Comparison of ENCODE assay signal across 8 mouse cellular contexts in genomic region chr4:155783486-155784080, GRCm38 (mm10). TPM values are rescaled to one million over a fixed set of nuclear protein-coding genes. Genes with fewer than 3 reads are reported as not detected.
DNase-seq lines count a peak whose midpoint lies in the region; ATAC-seq and TF ChIP-seq lines count a peak whose summit lies in the region.

No protein-coding gene starts in this region.

- TF ChIP-seq CTCF in CH12.LX (conservative IDR thresholded peaks at IDR 0.05 in 1 of 2, IDR thresholded peaks at IDR 0.05 in 1 of 2; ENCODE audit: low read depth in 2 of 2, low read length in 2 of 2), result no peak
- no peak for TF ChIP-seq CTCF in forebrain, postnatal 0 days (IDR thresholded peaks at IDR 0.05; ENCODE audit: low read depth)

- H3K9ac ChIP-seq in CH12.LX (ENCODE audit: insufficient read depth, low read depth), result peak overlapping the region; percentile 66
- H3K9ac ChIP-seq in forebrain, postnatal 0 days, result peak overlapping the region; percentile 96
- H3K9ac ChIP-seq in liver, embryonic 12.5 days, result peak overlapping the region; percentile 75; the same call in 1 of the 2 replicates

- H3K4me1 ChIP-seq in CH12.LX (ENCODE audit: control insufficient read depth in 1 of 2, insufficient read depth in 2 of 2), result peaks cover 0 to 19% of the 10 kb centered on the region in 2 experiments; a peak in 2 of 4 replicates
- H3K4me1 ChIP-seq in forebrain, postnatal 0 days (ENCODE audit: insufficient read depth), result peaks cover 2% of the 10 kb centered on the region; the same call in 1 of the 2 replicates
- H3K4me1 ChIP-seq in liver, embryonic 12.5 days, result peaks cover 27% of the 10 kb centered on the region

- peak; percentile 44 to 47 for DNase-seq in cerebellum, postnatal 25 days
- DNase-seq in cerebellum, adult 11-12 months, result no peak
- DNase-seq in CH12.LX (ENCODE audit: extremely low read depth), result no peak
- no peak for DNase-seq in forebrain, postnatal 0 days
- DNase-seq in thymus, postnatal 10 days (ENCODE audit: low spot score in 2 of 2), result no peak
- no peak for DNase-seq in adrenal gland, postnatal 36 days
- DNase-seq in layer of hippocampus, adult 11-12 months (ENCODE audit: low spot score), result no peak

- TF ChIP-seq EP300 in CH12.LX (IDR thresholded peaks at IDR 0.05; ENCODE audit: low read length), result no peak

- H3K9me3 ChIP-seq in CH12.LX (replicated peaks; ENCODE audit: low read length), result no peaks in the 10 kb centered on the region
- H3K9me3 ChIP-seq in forebrain, postnatal 0 days (ENCODE audit: low read length), result no peaks in the 10 kb centered on the region
- H3K9me3 ChIP-seq in liver, embryonic 12.5 days (replicated peaks), result no peaks in the 10 kb centered on the region

- no peak for TF ChIP-seq RAD21 in CH12.LX (IDR thresholded peaks at IDR 0.05; ENCODE audit: low read depth, low read length)

- 35% methylated on average over 16 of the region's 16 CpGs for WGBS in forebrain, postnatal 0 days
- WGBS in liver, embryonic 12.5 days (ENCODE audit: insufficient replicate concordance), result 40% methylated on average over 16 of the region's 16 CpGs

- peaks cover 34% of the 10 kb centered on the region for H3K27me3 ChIP-seq in CH12.LX (replicated peaks)
- no peaks in the 10 kb centered on the region for H3K27me3 ChIP-seq in forebrain, postnatal 0 days (ENCODE audit: insufficient read depth, low read length)
- peaks cover 48% of the 10 kb centered on the region for H3K27me3 ChIP-seq in liver, embryonic 12.5 days (replicated peaks)

- peak; percentile 5; the same call in 1 of the 2 replicates for ATAC-seq in forebrain, postnatal 0 days
- peak; percentile 21; the same call in 1 of the 2 replicates for ATAC-seq in liver, embryonic 12.5 days

- H3K4me3 ChIP-seq in CH12.LX (replicated peaks in 1 of 3; ENCODE audit: low read depth in 2 of 3, low read length in 2 of 3, poor library complexity in 1 of 3), result peak overlapping the region in 2 of 3 experiments; percentile 44 to 51
- peak overlapping the region; percentile 64 for H3K4me3 ChIP-seq in forebrain, postnatal 0 days (ENCODE audit: low read depth, low read length)
- H3K4me3 ChIP-seq in liver, embryonic 12.5 days, result peak overlapping the region; percentile 64

- H3K4me2 ChIP-seq in CH12.LX (ENCODE audit: insufficient read depth, low read depth, poor library complexity, severe bottlenecking), result peak overlapping the region; percentile 89
- H3K4me2 ChIP-seq in forebrain, postnatal 0 days (ENCODE audit: low read depth), result peak overlapping the region; percentile 76
- peak overlapping the region; percentile 90 for H3K4me2 ChIP-seq in liver, embryonic 12.5 days

- dilution Hi-C loops in CH12.LX (cut with MboI; ENCODE audit: extremely low pct_ligation_motif_present, extremely low pct_unique_long_range_greater_than_20kb, low sequenced_read_pairs), result no loop called here

- H3K36me3 ChIP-seq in CH12.LX (replicated peaks in 1 of 2; ENCODE audit: control insufficient read depth in 1 of 2, insufficient read depth in 1 of 2, low read length in 1 of 2), result no peaks in the 10 kb centered on the region
- no peaks in the 10 kb centered on the region for H3K36me3 ChIP-seq in forebrain, postnatal 0 days (ENCODE audit: insufficient read depth)
- no peaks in the 10 kb centered on the region for H3K36me3 ChIP-seq in liver, embryonic 12.5 days

- no peak for TF ChIP-seq POLR2A in CH12.LX (IDR thresholded peaks at IDR 0.05; ENCODE audit: low read depth, low read length)

- in situ Hi-C loops in CH12.LX (cut with MboI; ENCODE audit: low pct_ligation_motif_present, low pct_unique_long_range_greater_than_20kb, low sequenced_read_pairs), result no loop called here

- H3K27ac ChIP-seq in CH12.LX (ENCODE audit: insufficient read depth, low read depth), result no peak overlapping the region
- H3K27ac ChIP-seq in forebrain, postnatal 0 days (ENCODE audit: low read depth, low read length), result peak overlapping the region; percentile 88
- H3K27ac ChIP-seq in liver, embryonic 12.5 days, result no peak overlapping the region

- no peaks in the 10 kb centered on the region for H3K79me2 ChIP-seq in CH12.LX (replicated peaks; ENCODE audit: control insufficient read depth, extremely low read depth, insufficient read depth, poor library complexity, severe bottlenecking)

TF ChIP-seq in CH12.LX, 34 proteins besides CTCF, POLR2A, EP300 and RAD21:
- no peak for TF ChIP-seq ETS1 (conservative IDR thresholded peaks at IDR 0.05; ENCODE audit: low read depth, low read length)
- no peak for TF ChIP-seq MXI1 (IDR thresholded peaks at IDR 0.05; ENCODE audit: low read depth, low read length)
- no peak for TF ChIP-seq MAX (IDR thresholded peaks at IDR 0.05; ENCODE audit: low read length)
- TF ChIP-seq USF1 (IDR thresholded peaks at IDR 0.05; ENCODE audit: low read depth, low read length), result no peak
- no peak for TF ChIP-seq MAFK (IDR thresholded peaks at IDR 0.05; ENCODE audit: insufficient replicate concordance, low read length)
- no peak for TF ChIP-seq PAX5 (IDR thresholded peaks at IDR 0.05; ENCODE audit: low read length)
- TF ChIP-seq KAT2A (IDR thresholded peaks at IDR 0.05; ENCODE audit: insufficient replicate concordance, low read length), result no peak
- no peak for TF ChIP-seq SIN3A (IDR thresholded peaks at IDR 0.05; ENCODE audit: low read length)
- no peak for TF ChIP-seq IRF4 (IDR thresholded peaks at IDR 0.05; ENCODE audit: low read depth, low read length)

RNA-seq across cellular contexts. Expression of gene Tmem88b, which starts 2.1 kb away (rescaled TPM):
- 0.04 TPM in 2 replicates for total RNA-seq in CH12.LX (2012; rRNA removed)
- not detected in 2 replicates for total RNA-seq in CH12.LX (2014; rRNA removed)
- not detected in 2 replicates for polyA plus RNA-seq in CH12.LX (2012; ENCODE audit: insufficient read length, low read depth)
- 0.14 and 0.38 TPM in 2 replicates for total RNA-seq in forebrain, postnatal 0 days (2014; rRNA removed)
- polyA plus RNA-seq in forebrain, postnatal 0 days (2015; fragmentation: Nextera tagmentation; extraction: Ambion mirVana), result 0.24 and 0.38 TPM in 2 replicates
- 0.32 TPM in 2 replicates for polyA plus RNA-seq in liver, embryonic 12.5 days (2016; fragmentation: Nextera tagmentation; extraction: Ambion mirVana)
- total RNA-seq in adrenal gland, postnatal 36 days (2021), result under 1 TPM; 0.30 to 0.56 TPM

RNA-seq across cellular contexts. Expression of gene Ankrd65, which starts 6.7 kb away (rescaled TPM):
- not detected in 2 replicates for total RNA-seq in CH12.LX (2012; rRNA removed)
- total RNA-seq in CH12.LX (2014; rRNA removed), result not detected in 2 replicates
- polyA plus RNA-seq in CH12.LX (2012; ENCODE audit: insufficient read length, low read depth), result not detected in 2 replicates
- total RNA-seq in forebrain, postnatal 0 days (2014; rRNA removed), result not detected in 2 replicates
- not detected in 2 replicates for polyA plus RNA-seq in forebrain, postnatal 0 days (2015; fragmentation: Nextera tagmentation; extraction: Ambion mirVana)
- not detected in 2 replicates for polyA plus RNA-seq in liver, embryonic 12.5 days (2016; fragmentation: Nextera tagmentation; extraction: Ambion mirVana)
- total RNA-seq in adrenal gland, postnatal 36 days (2021), result not detected

RNA-seq across cellular contexts. Expression of gene Vwa1, which starts 9.1 kb away (rescaled TPM):
- 1.2 and 1.8 TPM in 2 replicates for total RNA-seq in CH12.LX (2012; rRNA removed)
- 0.12 and 0.15 TPM in 2 replicates for total RNA-seq in CH12.LX (2014; rRNA removed)
- 0.12 and 0.13 TPM in 2 replicates for polyA plus RNA-seq in CH12.LX (2012; ENCODE audit: insufficient read length, low read depth)
- total RNA-seq in forebrain, postnatal 0 days (2014; rRNA removed), result 27.9 and 29.6 TPM in 2 replicates
- 22.9 and 24.8 TPM in 2 replicates for polyA plus RNA-seq in forebrain, postnatal 0 days (2015; fragmentation: Nextera tagmentation; extraction: Ambion mirVana)
- 0.49 and 0.73 TPM in 2 replicates for polyA plus RNA-seq in liver, embryonic 12.5 days (2016; fragmentation: Nextera tagmentation; extraction: Ambion mirVana)
- total RNA-seq in adrenal gland, postnatal 36 days (2021), result 1 to 10 TPM; 3.4 to 6.0 TPM

RNA-seq across cellular contexts. Expression of gene Mrpl20, which starts 19.1 kb away (rescaled TPM):
- total RNA-seq in CH12.LX (2012; rRNA removed) (146 and 238 TPM in 2 replicates), CH12.LX (2014; rRNA removed) (230 and 244 TPM in 2 replicates)
- polyA plus RNA-seq in CH12.LX (2012; ENCODE audit: insufficient read length, low read depth), result 193 and 212 TPM in 2 replicates
- total RNA-seq in forebrain, postnatal 0 days (2014; rRNA removed), result 134 and 220 TPM in 2 replicates
- 304 and 396 TPM in 2 replicates for polyA plus RNA-seq in forebrain, postnatal 0 days (2015; fragmentation: Nextera tagmentation; extraction: Ambion mirVana)
- polyA plus RNA-seq in liver, embryonic 12.5 days (2016; fragmentation: Nextera tagmentation; extraction: Ambion mirVana), result 223 and 228 TPM in 2 replicates
- 100 to 1,000 TPM; 133 to 141 TPM for total RNA-seq in adrenal gland, postnatal 36 days (2021)

RNA-seq across cellular contexts. Expression of gene Atad3a, which starts 22.7 kb away (rescaled TPM):
- total RNA-seq in CH12.LX (2012; rRNA removed) (154 and 175 TPM in 2 replicates), CH12.LX (2014; rRNA removed) (133 and 135 TPM in 2 replicates)
- polyA plus RNA-seq in CH12.LX (2012; ENCODE audit: insufficient read length, low read depth), result 182 and 216 TPM in 2 replicates
- total RNA-seq in forebrain, postnatal 0 days (2014; rRNA removed), result 72.3 and 79.2 TPM in 2 replicates
- 61.3 and 68.6 TPM in 2 replicates for polyA plus RNA-seq in forebrain, postnatal 0 days (2015; fragmentation: Nextera tagmentation; extraction: Ambion mirVana)
- 101 and 110 TPM in 2 replicates for polyA plus RNA-seq in liver, embryonic 12.5 days (2016; fragmentation: Nextera tagmentation; extraction: Ambion mirVana)
- total RNA-seq in adrenal gland, postnatal 36 days (2021), result 10 to 100 TPM; 83.2 to 94.1 TPM

Comparison
In these comparisons a context has a peak if more than half of its experiments do, and no peak if none do; other contexts are left out.
1. DNase-seq: peak in cerebellum, postnatal 25 days (2 of 2); none in cerebellum, adult 11-12 months (single experiment), CH12.LX (single experiment), forebrain, postnatal 0 days (single experiment), thymus, postnatal 10 days (0 of 2), adrenal gland, postnatal 36 days (0 of 2) and layer of hippocampus, adult 11-12 months (single experiment).
2. Peak in every context shown above with its lines, with median percentiles within 50 percentile points of each other: H3K4me2 ChIP-seq, H3K4me3 ChIP-seq and H3K9ac ChIP-seq.